Mouse (Mus musculus) cerebellum, postnatal 10 days (tissue): ENCODE data around the gene Lhx3.

Source experiments
- DNase-seq, 2 experiments: peaks; one replicate each; pipeline ENCODE4 v3.0.0; 2021; ENCODE audit warnings: mixed read lengths in 2 of 2

Gene Lhx3

DNA sequence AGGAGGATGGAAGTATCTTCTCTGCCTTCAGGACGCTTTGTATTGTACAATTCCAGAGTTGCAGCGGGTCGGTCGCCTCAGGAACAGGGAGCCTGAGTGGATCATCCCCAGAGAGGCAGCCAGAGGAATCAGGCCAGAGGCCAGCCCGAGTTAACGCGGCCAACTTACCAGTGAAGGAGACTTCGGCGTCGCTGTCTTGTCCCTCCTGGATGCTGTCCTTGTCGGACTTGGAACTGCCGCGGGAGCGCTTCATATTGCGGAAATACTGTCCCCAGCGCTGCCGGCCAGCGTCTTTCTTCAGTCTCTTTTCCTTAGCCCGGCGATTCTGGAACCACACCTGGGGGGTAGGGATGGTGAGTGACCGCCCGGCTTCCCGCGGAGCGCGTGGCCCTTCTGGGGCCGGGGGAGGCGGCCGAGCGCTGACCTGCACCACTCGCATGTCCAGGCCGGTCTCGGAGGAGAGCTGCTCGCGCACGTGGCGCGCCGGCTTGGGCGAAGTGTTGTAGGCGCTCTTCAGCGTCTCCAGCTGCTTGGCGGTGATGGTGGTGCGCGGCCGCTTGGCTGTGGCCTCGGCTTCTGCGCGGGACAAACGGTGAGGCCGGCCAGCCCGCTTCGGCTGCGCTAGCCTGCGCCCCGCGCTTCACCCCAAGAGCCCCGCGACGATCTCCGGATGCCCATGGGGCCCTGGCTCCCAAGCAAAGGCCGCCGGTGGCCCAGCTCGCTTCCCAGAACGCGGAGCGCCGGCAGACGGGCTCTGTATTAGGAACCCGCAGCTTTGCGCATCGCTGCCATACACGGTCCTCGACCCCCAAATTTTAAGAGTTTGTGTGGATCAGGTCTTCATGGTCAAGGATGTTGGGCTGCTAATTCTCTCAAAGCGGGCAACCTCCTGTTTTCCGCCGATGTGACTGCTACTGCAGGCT, 5.9 kb downstream of the Lhx3 start:
- DNase-seq, result peak; percentile 53 to 59

DNA sequence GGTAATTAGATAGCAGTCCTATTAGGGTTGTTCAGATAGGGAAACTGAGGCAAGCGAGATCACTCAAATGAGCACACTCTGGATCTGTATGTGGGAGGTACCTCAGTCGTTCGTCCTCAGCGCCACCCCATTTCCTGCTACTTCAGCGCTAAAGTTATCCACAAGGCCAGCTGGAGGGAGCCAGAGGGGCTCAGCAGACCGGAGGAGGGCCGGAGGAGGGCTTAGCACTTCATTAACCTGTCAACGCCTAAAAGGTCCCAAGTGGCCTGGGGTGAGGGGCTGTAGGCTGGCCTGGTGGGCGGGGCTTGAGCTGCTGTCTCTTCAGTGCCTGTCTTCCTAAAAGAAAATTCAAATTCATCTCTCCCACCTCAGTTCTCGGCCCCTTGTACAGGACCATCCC, 9.6 kb downstream of the Lhx3 start:
- DNase-seq, result no peak

GRCm38 (mm10) chr2:26194552-26195339, 13.3 kb downstream of the Lhx3 start:
- DNase-seq, result no peak

DNA sequence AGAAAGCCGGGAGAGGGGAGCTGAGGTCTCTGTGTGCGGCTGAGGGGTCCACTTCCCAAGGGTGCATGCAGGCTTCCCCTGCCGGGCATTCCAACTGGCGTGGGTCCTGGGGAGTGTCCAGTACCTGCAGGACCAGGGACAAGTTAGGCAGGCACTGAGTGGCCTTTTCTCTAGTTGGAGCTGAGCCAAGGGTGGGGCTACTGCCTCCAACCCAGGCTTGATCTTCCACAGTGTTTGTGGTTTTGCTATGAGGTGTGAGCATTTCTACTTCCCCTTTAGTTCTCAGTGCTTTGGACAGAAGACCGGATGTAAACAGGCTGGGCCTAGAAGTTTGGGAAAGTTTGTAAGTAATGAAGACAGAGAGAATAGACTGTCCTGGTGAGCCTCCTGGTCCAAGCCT, 19.6 kb downstream of the Lhx3 start:
- no peak for DNase-seq

DNA sequence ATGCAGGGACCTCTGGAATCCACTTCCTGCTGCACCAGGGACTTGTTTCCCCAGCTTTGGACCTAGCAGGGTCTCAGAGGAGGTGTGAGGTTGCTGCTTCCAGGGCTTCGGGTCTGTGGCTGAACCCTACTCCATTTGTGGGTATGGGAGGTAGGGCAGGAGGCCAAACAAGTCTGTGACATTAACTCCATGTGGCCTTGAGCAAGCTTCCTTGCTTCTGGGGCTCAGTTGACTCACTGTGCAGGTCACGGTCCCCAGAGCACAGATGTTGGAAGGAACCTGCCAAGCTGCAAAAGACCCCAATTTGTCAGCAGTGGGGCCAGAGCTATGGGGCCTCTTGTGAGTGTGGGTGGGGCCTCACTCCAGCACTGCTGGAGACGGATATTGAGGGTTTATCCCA, 23.7 kb downstream of the Lhx3 start:
- no peak for DNase-seq

DNA sequence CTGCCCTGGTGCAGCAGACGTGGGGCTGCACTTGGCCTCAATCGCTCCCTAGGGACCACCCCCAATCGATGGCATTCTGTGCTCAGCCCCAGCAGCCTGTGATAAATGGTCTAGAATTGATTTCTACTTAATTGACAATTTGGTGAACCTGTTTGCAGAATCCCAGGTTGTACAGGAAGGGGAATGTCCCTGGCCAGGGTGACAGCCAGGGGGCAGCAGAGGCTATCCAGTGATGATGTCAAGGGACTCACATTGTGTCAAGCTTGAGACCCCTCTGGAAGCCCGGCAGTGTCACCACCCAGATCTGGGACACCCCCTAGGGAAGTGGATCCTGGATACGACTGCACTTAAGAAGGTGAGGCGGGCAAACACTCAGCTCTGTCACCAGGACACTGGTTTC, 25.4 kb downstream of the Lhx3 start:
- peak; percentile 89 to 90 for DNase-seq

DNA sequence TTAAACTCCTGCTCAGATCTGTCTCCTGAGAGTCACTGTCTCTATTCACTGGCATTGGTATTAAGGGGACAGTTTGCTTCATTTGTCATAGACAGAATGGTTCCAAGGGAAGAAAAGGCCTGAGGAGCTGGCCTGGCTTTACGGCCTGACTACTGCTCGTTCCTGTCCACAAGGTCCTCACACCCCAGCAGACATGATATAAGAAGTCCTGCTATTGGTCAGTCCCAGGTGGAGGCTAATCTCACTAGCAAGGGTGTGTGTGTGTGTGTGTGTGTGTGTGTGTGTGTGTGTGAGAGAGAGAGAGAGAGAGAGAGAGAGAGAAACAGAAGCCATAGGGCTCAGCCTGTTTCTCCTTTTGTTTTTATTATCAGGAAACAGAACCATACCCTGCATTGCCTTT, 30.9 kb downstream of the Lhx3 start:
- no peak for DNase-seq

DNA sequence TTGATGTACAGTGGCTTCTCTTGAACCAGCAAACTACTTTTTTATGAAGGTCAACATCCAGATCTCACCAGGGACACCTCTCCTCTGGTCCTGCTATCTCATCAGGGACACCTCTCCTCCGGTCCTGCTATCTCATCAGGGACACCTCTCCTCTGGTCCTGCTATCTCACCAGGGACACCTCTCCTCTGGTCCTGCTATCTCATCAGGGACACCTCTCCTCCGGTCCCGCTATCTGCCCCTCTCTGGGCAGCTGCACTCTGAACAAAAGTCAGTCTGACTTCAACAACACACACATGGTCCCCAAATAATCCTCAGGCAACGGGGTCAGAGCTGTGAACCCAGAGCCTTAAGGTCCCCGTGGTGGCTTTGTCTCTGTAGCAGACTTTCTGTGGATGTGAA, 31.4 kb downstream of the Lhx3 start:
- no peak for DNase-seq

- peak in 1 of 2 experiments; percentile 66 for DNase-seq
Measured at GRCm38 (mm10) chr2:26175191-26175590, 32.9 kb downstream of the Lhx3 start.

DNA sequence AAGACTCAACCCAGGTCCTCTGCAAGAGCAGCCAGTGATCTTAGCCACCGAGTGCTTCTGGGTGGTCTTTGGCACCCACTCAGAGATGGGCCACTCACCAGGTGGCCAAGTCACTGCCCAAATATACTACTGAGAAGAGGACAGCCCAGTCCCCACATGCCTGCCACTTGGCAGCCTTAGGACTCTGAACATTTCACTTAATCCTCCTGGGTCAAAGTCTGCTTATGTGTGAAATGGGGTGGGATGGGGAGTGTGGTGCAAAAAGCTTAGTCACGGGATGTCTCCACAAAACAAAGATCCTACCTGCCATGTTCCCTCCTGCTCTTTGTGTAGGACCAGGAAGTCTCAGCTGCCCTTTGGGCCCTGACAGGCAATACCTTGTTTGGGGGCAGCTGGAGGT, 35.9 kb downstream of the Lhx3 start:
- DNase-seq, result no peak

- DNase-seq, result no peak
Measured at GRCm38 (mm10) chr2:26170376-26170775, 37.7 kb downstream of the Lhx3 start.

GRCm38 (mm10) chr2:26168843-26169579, 39.1 kb downstream of the Lhx3 start:
- DNase-seq, result peak in 1 of 2 experiments; percentile 26

GRCm38 (mm10) chr2:26166890-26167289, 41.2 kb downstream of the Lhx3 start:
- DNase-seq, result no peak

- DNase-seq, result peak; percentile 83 to 89
Measured at GRCm38 (mm10) chr2:26158064-26158463, 50.0 kb downstream of the Lhx3 start.

- peak; percentile 94 to 97 for DNase-seq
Measured at GRCm38 (mm10) chr2:26156191-26156977, 51.7 kb downstream of the Lhx3 start.

DNA sequence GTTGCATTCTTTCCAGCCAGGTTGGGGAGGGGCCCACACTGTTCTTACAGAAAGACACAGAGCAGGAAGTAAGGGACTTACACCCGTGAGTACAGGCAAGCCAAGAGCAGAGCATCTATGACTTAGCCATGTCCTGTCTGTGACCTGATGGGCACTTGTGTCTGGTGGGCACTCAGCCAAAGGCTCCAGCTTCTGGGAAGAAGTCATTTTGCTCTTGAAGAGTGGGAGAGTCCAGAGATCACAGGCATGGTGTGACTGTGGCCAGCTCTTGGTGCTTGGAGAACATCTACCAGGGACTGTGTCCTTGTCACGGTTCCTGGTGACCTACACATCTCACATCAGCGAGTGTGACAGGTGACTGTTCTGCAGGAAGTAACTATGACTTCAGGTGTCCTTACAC, 52.4 kb downstream of the Lhx3 start:
- DNase-seq, result peak; percentile 64 to 69

GRCm38 (mm10) chr2:26154586-26154985, 53.5 kb downstream of the Lhx3 start:
- DNase-seq, result peak in 1 of 2 experiments; percentile 22

GRCm38 (mm10) chr2:26153909-26154340, 54.2 kb downstream of the Lhx3 start:
- peak; percentile 78 to 85 for DNase-seq

DNA sequence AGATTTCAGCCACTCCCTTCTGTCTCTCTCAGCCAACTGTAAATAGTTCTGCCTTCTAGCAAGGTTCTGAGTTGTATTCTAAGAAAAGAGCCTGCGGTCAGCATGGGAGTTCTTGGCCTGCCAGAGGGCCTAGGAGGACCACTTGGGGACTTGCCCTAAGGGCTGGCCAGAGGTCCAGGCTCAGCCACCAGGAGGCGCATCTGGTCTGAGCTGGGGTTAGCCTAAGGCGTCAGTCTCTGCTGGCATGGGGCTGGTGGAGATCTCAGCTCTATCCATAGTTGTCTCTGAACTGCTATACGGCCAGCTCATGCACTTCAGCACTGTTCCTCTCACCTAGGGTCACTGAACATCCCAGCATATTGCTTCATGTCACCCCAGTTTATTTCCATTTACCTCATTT, 54.8 kb downstream of the Lhx3 start:
- DNase-seq, result peak; percentile 81
